Mouse (Mus musculus): ENCODE data around the gene Thbs4. TPM values are rescaled to one million over a fixed set of nuclear protein-coding genes. Genes with fewer than 3 reads are reported as not detected.
"Not testable (repeated sequence)": the region's sequence is repeated elsewhere in the genome, so short reads cannot be mapped to it uniquely, and the experiment has no call there.

The Thbs4 gene
- polyA plus RNA-seq (2015; fragmentation: Nextera tagmentation; extraction: Ambion mirVana) = 1.6 and 1.7 TPM in 2 replicates

GRCm38 (mm10) chr13:92794462-92795214 is at the start of gene Thbs4:
Thbs4 (minus strand) TSS chr13:92794818.
- Histone ChIP-seq H3K4me1 (ENCODE audit: control insufficient read depth, insufficient read depth, low read length) (peaks cover 5% of the 10 kb centered on the region; the same call in 1 of the 2 replicates), H3K9ac (ENCODE audit: low read depth, low read length) (peak within 1 kb of the TSS; percentile 52), H3K36me3 (ENCODE audit: control insufficient read depth, insufficient read depth, low read length) (no peaks in the 10 kb centered on the region), H3K27me3 (ENCODE audit: control insufficient read depth, insufficient read depth, low read depth, low read length) (peaks cover 6% of the 10 kb centered on the region; the same call in 1 of the 2 replicates), H3K9me3 (replicated peaks; ENCODE audit: control insufficient read depth, low read length, poor library complexity, severe bottlenecking) (no peaks in the 10 kb centered on the region), H3K27ac (ENCODE audit: low read length) (no peak within 1 kb of the TSS), H3K4me2 (ENCODE audit: low read length) (peak within 1 kb of the TSS; percentile 59), H3K4me3 (ENCODE audit: low read depth, low read length) (peak within 1 kb of the TSS; percentile 38)
- ATAC-seq = peak; percentile 70
- 9% methylated on average over 43 of the region's 45 CpGs for WGBS

DNA sequence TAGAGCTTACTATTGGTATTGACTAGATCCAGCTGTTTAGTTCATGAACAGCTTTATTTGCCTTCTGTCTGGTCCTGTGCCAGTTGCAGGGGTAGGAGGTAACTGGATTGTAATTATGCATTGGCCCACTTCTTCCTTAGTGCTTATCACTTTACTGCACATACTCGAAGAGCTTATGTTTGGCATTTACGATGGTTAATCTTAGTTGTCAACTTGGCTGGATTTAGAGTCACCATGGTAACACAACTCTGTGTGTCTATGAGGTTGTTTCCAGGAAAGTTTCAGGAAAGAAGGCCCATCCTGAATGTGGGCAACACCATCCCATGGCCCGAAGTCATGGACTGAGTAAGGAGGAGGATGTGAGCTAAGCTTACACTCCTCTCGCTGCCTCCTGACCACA is 38.5 kb upstream of the Thbs4 start:
- Histone ChIP-seq H3K27me3 (ENCODE audit: control insufficient read depth, insufficient read depth, low read depth, low read length) (no peaks in the 10 kb centered on the region), H3K4me1 (ENCODE audit: control insufficient read depth, insufficient read depth, low read length) (no peaks in the 10 kb centered on the region), H3K27ac (ENCODE audit: low read length) (no peak overlapping the region), H3K36me3 (ENCODE audit: control insufficient read depth, insufficient read depth, low read length) (no peaks in the 10 kb centered on the region), H3K9me3 (replicated peaks; ENCODE audit: control insufficient read depth, low read length, poor library complexity, severe bottlenecking) (no peaks in the 10 kb centered on the region), H3K4me3 (ENCODE audit: low read depth, low read length) (no peak overlapping the region), H3K9ac (ENCODE audit: low read depth, low read length) (no peak overlapping the region), H3K4me2 (ENCODE audit: low read length) (no peak overlapping the region)
- ATAC-seq = no peak
- 86% methylated on average over 4 of the region's 4 CpGs for WGBS

DNA sequence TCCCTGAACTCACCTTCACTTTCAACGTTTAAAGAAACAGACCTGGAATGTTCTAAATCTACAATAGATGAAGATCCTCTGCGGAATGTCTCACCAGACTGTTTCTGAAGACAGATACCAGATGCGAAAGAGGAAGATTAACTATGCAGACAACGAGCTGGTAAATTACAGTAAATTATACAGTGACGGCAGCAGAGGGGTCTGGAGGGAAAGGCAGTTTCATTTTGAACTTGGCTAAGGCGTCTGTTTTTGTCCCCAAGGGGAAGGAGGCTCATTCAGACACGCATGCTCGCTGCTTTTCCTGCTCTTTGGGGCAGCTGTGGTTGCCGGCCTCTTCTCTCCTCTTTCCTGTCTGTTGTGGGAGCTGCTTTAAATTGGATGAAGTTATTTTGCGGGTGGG is 34.2 kb upstream of the Thbs4 start:
- H3K9ac ChIP-seq (ENCODE audit: low read depth, low read length) = no peak overlapping the region
- 71% methylated on average over 10 of the region's 10 CpGs for WGBS
- no peak for ATAC-seq
- H3K4me3 ChIP-seq (ENCODE audit: low read depth, low read length) = no peak overlapping the region
- H3K9me3 ChIP-seq (replicated peaks; ENCODE audit: control insufficient read depth, low read length, poor library complexity, severe bottlenecking) = no peaks in the 10 kb centered on the region
- no peaks in the 10 kb centered on the region for H3K4me1 ChIP-seq (ENCODE audit: control insufficient read depth, insufficient read depth, low read length)
- H3K4me2 ChIP-seq (ENCODE audit: low read length) = 0 out of 2 replicates have a peak overlapping the region, but pooled peaks have one; percentile 12
- H3K27ac ChIP-seq (ENCODE audit: low read length) = no peak overlapping the region
- H3K27me3 ChIP-seq (ENCODE audit: control insufficient read depth, insufficient read depth, low read depth, low read length) = no peaks in the 10 kb centered on the region
- no peaks in the 10 kb centered on the region for H3K36me3 ChIP-seq (ENCODE audit: control insufficient read depth, insufficient read depth, low read length)

DNA sequence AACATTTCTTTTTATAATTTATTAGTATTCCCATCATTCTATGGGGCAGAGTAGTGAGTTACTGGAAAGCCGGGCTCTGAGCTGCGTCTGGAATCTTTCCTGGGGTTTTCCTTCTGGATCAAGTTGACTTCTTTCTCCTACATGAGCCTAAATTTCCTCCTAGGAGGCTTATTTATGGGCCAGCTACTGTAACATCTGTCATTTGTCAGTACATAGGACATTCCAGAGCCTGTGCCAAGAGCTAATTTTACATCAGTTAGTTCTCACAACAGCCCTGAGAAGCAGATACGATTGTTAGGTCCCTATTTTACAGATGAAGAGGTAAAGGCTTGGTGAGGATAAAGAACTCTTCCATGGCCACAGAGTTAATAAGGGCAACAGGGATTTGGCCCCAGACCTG is 22.7 kb upstream of the Thbs4 start:
- no peaks in the 10 kb centered on the region for H3K36me3 ChIP-seq (ENCODE audit: control insufficient read depth, insufficient read depth, low read length)
- no peaks in the 10 kb centered on the region for H3K4me1 ChIP-seq (ENCODE audit: control insufficient read depth, insufficient read depth, low read length)
- no peaks in the 10 kb centered on the region for H3K27me3 ChIP-seq (ENCODE audit: control insufficient read depth, insufficient read depth, low read depth, low read length)
- no peak overlapping the region for H3K4me3 ChIP-seq (ENCODE audit: low read depth, low read length)
- no peak for ATAC-seq
- H3K9me3 ChIP-seq (replicated peaks; ENCODE audit: control insufficient read depth, low read length, poor library complexity, severe bottlenecking) = no peaks in the 10 kb centered on the region
- H3K9ac ChIP-seq (ENCODE audit: low read depth, low read length) = no peak overlapping the region
- WGBS = 84% methylated on average over 3 of the region's 3 CpGs
- no peak overlapping the region for H3K27ac ChIP-seq (ENCODE audit: low read length)
- H3K4me2 ChIP-seq (ENCODE audit: low read length) = no peak overlapping the region

DNA sequence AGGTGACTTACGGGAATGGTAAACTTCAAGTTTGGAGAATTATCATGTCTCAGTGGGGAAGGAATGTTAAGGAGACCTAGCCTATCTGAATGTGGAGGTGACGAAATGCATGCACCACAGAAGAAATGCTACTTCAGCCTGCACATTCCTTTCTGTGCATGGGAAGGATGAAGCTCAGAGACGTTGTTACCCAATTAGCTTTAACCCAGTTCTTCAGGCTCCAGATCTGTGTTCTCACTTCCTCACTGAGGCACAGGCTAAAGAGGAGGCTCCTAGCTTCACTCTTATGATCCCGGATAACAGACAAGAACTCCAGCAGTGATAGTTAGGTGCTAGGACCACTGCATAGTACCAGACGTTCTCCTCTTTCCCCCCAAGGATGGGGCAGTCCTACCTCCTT is 21.7 kb upstream of the Thbs4 start:
- no peak overlapping the region for H3K9ac ChIP-seq (ENCODE audit: low read depth, low read length)
- H3K4me2 ChIP-seq (ENCODE audit: low read length) = no peak overlapping the region
- H3K9me3 ChIP-seq (replicated peaks; ENCODE audit: control insufficient read depth, low read length, poor library complexity, severe bottlenecking) = no peaks in the 10 kb centered on the region
- H3K27me3 ChIP-seq (ENCODE audit: control insufficient read depth, insufficient read depth, low read depth, low read length) = no peaks in the 10 kb centered on the region
- no peak overlapping the region for H3K27ac ChIP-seq (ENCODE audit: low read length)
- H3K36me3 ChIP-seq (ENCODE audit: control insufficient read depth, insufficient read depth, low read length) = no peaks in the 10 kb centered on the region
- H3K4me1 ChIP-seq (ENCODE audit: control insufficient read depth, insufficient read depth, low read length) = no peaks in the 10 kb centered on the region
- no peak for ATAC-seq
- no peak overlapping the region for H3K4me3 ChIP-seq (ENCODE audit: low read depth, low read length)
- 87% methylated on average over 5 of the region's 5 CpGs for WGBS

- ATAC-seq; H3K27ac ChIP-seq (ENCODE audit: low read length); H3K4me1 ChIP-seq (ENCODE audit: control insufficient read depth, insufficient read depth, low read length); H3K4me2 ChIP-seq (ENCODE audit: low read length); H3K4me3 ChIP-seq (ENCODE audit: low read depth, low read length); H3K27me3 ChIP-seq (ENCODE audit: control insufficient read depth, insufficient read depth, low read depth, low read length); H3K9me3 ChIP-seq (replicated peaks; ENCODE audit: control insufficient read depth, low read length, poor library complexity, severe bottlenecking); H3K9ac ChIP-seq (ENCODE audit: low read depth, low read length); H3K36me3 ChIP-seq (ENCODE audit: control insufficient read depth, insufficient read depth, low read length): not testable (repeated sequence)
- WGBS = 81% methylated on average over 1 of the region's 1 CpGs
These were observed 16.0 kb upstream of the Thbs4 start for GRCm38 (mm10) chr13:92810592-92810991.

- H3K4me1 ChIP-seq (ENCODE audit: control insufficient read depth, insufficient read depth, low read length) = no peaks in the 10 kb centered on the region
- ATAC-seq = no peak
- WGBS = 90% methylated on average over 3 of the region's 3 CpGs
These were observed 13.2 kb upstream of the Thbs4 start for GRCm38 (mm10) chr13:92807849-92808248.

GRCm38 (mm10) chr13:92806785-92807184 is 12.2 kb upstream of the Thbs4 start:
- Histone ChIP-seq H3K27ac (ENCODE audit: low read length) (no peak overlapping the region), H3K9me3 (replicated peaks; ENCODE audit: control insufficient read depth, low read length, poor library complexity, severe bottlenecking) (no peaks in the 10 kb centered on the region), H3K27me3 (ENCODE audit: control insufficient read depth, insufficient read depth, low read depth, low read length) (no peaks in the 10 kb centered on the region), H3K4me1 (ENCODE audit: control insufficient read depth, insufficient read depth, low read length) (no peaks in the 10 kb centered on the region), H3K36me3 (ENCODE audit: control insufficient read depth, insufficient read depth, low read length) (no peaks in the 10 kb centered on the region), H3K4me2 (ENCODE audit: low read length) (no peak overlapping the region), H3K4me3 (ENCODE audit: low read depth, low read length) (no peak overlapping the region), H3K9ac (ENCODE audit: low read depth, low read length) (no peak overlapping the region)
- no peak for ATAC-seq

More at GRCm38 (mm10) chr13:92807849-92808248, 13.2 kb upstream of the Thbs4 start:
- no peak overlapping the region for H3K4me2 ChIP-seq (ENCODE audit: low read length)
- no peak overlapping the region for H3K4me3 ChIP-seq (ENCODE audit: low read depth, low read length)
- H3K27ac ChIP-seq (ENCODE audit: low read length) = no peak overlapping the region
- no peak overlapping the region for H3K9ac ChIP-seq (ENCODE audit: low read depth, low read length)
- no peaks in the 10 kb centered on the region for H3K27me3 ChIP-seq (ENCODE audit: control insufficient read depth, insufficient read depth, low read depth, low read length)
- H3K36me3 ChIP-seq (ENCODE audit: control insufficient read depth, insufficient read depth, low read length) = no peaks in the 10 kb centered on the region
- H3K9me3 ChIP-seq (replicated peaks; ENCODE audit: control insufficient read depth, low read length, poor library complexity, severe bottlenecking) = no peaks in the 10 kb centered on the region

DNA sequence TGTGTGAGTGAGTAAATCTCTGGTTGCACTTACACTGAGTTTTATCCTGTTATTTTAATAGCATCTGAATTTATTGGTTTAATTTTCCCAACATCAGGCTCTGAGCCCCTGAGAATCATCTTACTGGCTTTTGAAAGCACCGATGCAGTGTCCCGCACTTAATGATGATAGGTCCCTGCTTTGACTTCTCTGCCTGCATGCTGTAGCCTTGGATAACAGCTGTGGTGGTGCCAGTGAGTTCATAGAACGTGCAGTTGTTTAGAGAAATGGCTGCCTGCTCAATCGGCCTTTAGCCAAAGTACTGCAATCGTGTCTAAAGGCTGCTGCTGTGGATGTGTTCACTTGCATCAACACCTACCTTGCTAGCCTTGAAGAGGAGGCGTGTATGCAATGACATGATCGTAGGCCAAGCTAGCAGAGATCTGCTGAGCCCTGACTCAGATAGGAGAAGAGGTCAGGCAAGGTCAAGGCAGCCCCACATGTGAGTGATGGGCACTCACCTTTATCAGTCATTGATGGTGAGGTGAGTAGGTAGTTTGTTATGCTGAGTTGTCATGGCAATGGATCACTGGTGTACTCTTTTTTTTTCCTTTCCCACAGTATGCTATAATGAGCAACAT is 4.8 kb upstream of the Thbs4 start:
- no peak overlapping the region for H3K27ac ChIP-seq (ENCODE audit: low read length)
- H3K4me2 ChIP-seq (ENCODE audit: low read length) = no peak overlapping the region
- no peaks in the 10 kb centered on the region for H3K36me3 ChIP-seq (ENCODE audit: control insufficient read depth, insufficient read depth, low read length)
- no peaks in the 10 kb centered on the region for H3K9me3 ChIP-seq (replicated peaks; ENCODE audit: control insufficient read depth, low read length, poor library complexity, severe bottlenecking)
- no peak overlapping the region for H3K4me3 ChIP-seq (ENCODE audit: low read depth, low read length)
- WGBS = 85% methylated on average over 7 of the region's 7 CpGs
- H3K9ac ChIP-seq (ENCODE audit: low read depth, low read length) = no peak overlapping the region
- H3K4me1 ChIP-seq (ENCODE audit: control insufficient read depth, insufficient read depth, low read length) = peaks cover 8% of the 10 kb centered on the region
- ATAC-seq = no peak
- peaks cover 5% of the 10 kb centered on the region; the same call in 1 of the 2 replicates for H3K27me3 ChIP-seq (ENCODE audit: control insufficient read depth, insufficient read depth, low read depth, low read length)

Measured in midbrain, embryonic 16.5 days (tissue).